Mouse (Mus musculus) hindbrain, embryonic 12.5 days (tissue): ENCODE data around the gene Kcnk12. TPM values are rescaled to one million over a fixed set of nuclear protein-coding genes. Genes with fewer than 3 reads are reported as not detected.

ENCODE experiments used
- ATAC-seq: fragments of 200-750 bp; cut with Nextera tagmentation; 2 replicates; pipeline ENCODE4 v1.8.0; 2017; ENCODE audit warnings: moderate TSS enrichment; ENCODE audit not compliant: low FRiP score
- H3K27ac ChIP-seq: fragments of 300-500 bp; sonication (generic); 2 replicates; pipeline ENCODE4 v1.5.1; 2016; ENCODE audit warnings: mild to moderate bottlenecking
- H3K27me3 ChIP-seq: fragments of 300-500 bp; sonication (generic); 2 replicates; pipeline ENCODE4 v1.6.1; 2016; ENCODE audit warnings: mild to moderate bottlenecking
- H3K36me3 ChIP-seq: fragments of 300-500 bp; sonication (generic); 2 replicates; pipeline ENCODE4 v1.6.1; 2016; ENCODE audit warnings: mild to moderate bottlenecking
- H3K4me1 ChIP-seq: fragments of 300-500 bp; sonication (generic); 2 replicates; pipeline ENCODE4 v1.6.1; 2016
- H3K4me2 ChIP-seq: fragments of 300-500 bp; sonication (generic); replicated peaks from 2 replicates; pipeline ENCODE4 v1.6.1; 2016; ENCODE audit warnings: mild to moderate bottlenecking
- H3K4me3 ChIP-seq: fragments of 300-500 bp; sonication (generic); 2 replicates; pipeline ENCODE4 v1.5.1; 2016; ENCODE audit warnings: mild to moderate bottlenecking
- H3K9ac ChIP-seq: fragments of 300-500 bp; sonication (generic); 2 replicates; pipeline ENCODE4 v1.6.1; 2016; ENCODE audit warnings: mild to moderate bottlenecking, moderate library complexity
- H3K9me3 ChIP-seq: fragments of 300-500 bp; sonication (generic); replicated peaks from 2 replicates; pipeline ENCODE4 v1.6.1; 2016; ENCODE audit warnings: mild to moderate bottlenecking
- WGBS: fragments of 180-500 bp; shearing (Covaris S2); methylation state at CpG from one replicate; pipeline ENCODE4 v1.1.7; 2016; 5-methylcytosine and 5-hydroxymethylcytosine counted together
- polyA plus RNA-seq: library from polyadenylated mRNA; unstranded; fragments of >200 nt; fragmentation: Nextera tagmentation; extraction: Ambion mirVana; gene quantifications from 2 replicates; pipeline ENCODE4 v1.2.1, GENCODE M21; 2016

Gene Kcnk12
- polyA plus RNA-seq, 1 experiment from 2014 or later = 0.58 TPM

DNA sequence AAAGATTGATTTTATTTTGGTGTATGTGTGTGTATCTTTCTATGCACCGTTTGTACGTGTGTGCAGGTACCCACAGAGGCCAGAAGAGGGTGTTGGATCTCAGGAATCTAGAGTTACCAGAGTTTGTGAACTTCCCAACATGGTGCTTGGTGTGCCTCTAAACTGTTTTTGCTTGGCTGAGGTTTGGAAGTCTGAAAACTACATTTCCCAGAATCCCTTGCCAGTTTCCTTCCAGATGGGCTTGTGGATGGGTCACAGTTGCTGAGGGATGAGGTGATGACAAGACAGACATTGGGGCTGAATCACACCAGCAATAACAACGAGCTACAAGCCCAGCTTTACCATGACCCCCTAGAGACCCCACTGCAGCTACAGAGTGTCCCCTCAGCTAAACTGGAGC is 60.6 kb downstream of the Kcnk12 start:
- no peak overlapping the region for H3K4me2 ChIP-seq
- ATAC-seq = no peak
- H3K27ac ChIP-seq = no peak overlapping the region
- H3K9me3 ChIP-seq = no peaks in the 10 kb centered on the region
- H3K9ac ChIP-seq = no peak overlapping the region
- 87% methylated on average over 3 of the region's 3 CpGs for WGBS
- H3K36me3 ChIP-seq = no peaks in the 10 kb centered on the region
- no peaks in the 10 kb centered on the region for H3K4me1 ChIP-seq
- H3K27me3 ChIP-seq = no peaks in the 10 kb centered on the region
- H3K4me3 ChIP-seq = no peak overlapping the region

DNA sequence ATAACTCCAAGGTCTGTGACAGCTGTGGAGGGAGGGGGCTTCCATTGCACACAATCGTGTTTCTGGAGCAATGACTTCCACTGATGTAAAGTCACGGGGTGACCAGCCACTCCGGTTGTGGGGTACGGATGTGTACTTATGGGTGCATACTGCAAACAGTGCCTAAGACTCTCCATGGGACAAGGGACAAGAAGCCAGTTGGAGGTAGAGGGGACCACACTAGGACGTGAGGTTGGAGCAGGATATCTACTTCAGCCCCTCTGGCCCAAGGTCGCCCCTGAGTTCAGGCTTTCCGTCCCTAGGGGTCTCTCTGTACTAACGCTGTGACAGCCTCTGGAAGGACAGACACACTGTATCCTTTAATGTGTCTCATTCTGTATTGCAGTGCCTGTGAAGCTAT is 63.3 kb downstream of the Kcnk12 start:
- Histone ChIP-seq H3K9ac (no peak overlapping the region), H3K27ac (no peak overlapping the region), H3K27me3 (no peaks in the 10 kb centered on the region), H3K4me3 (no peak overlapping the region), H3K9me3 (no peaks in the 10 kb centered on the region), H3K4me2 (no peak overlapping the region), H3K36me3 (no peaks in the 10 kb centered on the region), H3K4me1 (no peaks in the 10 kb centered on the region)
- 92% methylated on average over 8 of the region's 8 CpGs for WGBS
- ATAC-seq = no peak

DNA sequence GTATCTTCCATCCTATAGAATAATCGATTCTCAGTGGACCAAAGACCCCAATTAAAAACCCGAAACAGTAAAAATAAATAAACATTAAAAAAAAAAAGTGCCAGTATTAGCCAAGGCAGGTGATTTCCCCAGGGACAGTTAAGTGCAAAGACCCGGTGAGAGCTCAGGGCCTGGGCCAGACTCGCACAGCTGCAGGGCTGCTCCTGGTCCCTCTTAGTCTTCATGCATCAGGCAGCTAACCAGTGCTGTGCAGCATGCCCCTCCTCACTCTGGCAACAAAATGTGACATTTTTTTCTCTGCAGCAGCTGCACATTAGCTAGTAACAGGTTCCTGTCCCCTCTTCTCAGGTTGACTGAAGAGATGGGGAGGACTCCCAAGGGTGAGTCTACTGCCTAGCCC is 65.8 kb downstream of the Kcnk12 start:
- Histone ChIP-seq H3K27ac (no peak overlapping the region), H3K4me3 (no peak overlapping the region), H3K9me3 (no peaks in the 10 kb centered on the region), H3K4me2 (no peak overlapping the region), H3K9ac (no peak overlapping the region), H3K36me3 (no peaks in the 10 kb centered on the region), H3K4me1 (no peaks in the 10 kb centered on the region), H3K27me3 (no peaks in the 10 kb centered on the region)
- 78% methylated on average over 4 of the region's 4 CpGs for WGBS
- ATAC-seq = no peak

DNA sequence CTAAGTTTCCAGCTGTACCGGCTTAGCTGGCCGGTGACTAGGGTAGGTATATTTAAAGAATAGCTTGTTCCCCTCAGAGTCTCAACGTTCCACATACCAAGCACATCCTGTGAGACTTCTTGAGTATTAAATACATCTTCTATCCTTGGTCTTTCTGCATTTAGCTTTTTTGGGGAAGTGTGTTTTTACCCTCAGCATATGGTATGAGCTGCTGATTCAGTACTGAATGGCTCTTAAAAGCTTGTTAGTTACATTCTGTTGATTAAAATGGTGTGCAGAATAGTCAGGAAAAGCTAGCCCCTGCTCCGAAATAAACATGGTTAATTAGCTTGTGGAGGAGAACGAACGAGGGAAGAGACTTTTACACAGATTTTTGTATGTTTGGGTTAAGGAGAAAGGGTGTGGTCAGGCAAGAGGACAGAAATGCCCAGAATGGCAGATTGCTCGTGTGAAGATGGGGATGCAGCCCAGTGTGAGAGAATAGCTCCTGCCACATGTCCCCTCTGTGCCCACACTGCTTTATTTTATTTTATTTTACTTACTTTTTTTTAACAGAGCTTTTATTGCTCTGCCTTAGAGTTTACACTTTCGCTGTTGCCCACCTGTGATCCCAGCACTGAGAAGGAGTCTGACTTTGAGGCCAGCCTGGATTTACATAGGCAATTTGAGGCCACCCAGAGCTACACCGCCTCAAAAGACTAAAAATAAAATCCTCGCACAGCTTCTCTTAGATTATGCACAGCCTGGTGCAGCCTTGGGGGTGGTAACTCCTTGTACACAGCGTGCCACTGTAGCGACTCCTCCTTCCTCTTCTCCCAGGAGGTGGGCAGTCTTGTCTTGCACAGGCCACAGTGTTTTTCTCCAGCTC is 71.1 kb downstream of the Kcnk12 start:
- ATAC-seq = no peak

DNA sequence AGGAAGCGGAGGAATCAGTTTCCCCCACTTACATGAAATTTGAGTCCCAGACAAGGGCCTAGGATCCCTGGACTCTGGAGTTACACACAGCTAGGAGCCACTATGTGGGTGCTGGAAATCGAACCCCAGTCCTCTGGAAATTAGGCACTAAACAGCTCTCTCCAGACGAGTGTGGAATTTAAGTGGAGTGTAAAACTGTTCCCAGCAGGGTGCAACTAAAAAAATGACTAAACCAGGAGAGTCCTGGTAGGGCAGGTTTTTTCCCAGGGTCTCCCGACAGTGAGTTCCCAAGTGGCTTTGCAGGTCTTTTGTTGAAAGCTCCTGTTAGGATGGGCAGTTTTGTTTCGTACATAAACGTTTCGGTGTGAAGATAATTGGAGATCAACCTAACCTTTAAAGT is 73.1 kb downstream of the Kcnk12 start:
- no peaks in the 10 kb centered on the region for H3K9me3 ChIP-seq
- H3K4me1 ChIP-seq = no peaks in the 10 kb centered on the region
- H3K27me3 ChIP-seq = no peaks in the 10 kb centered on the region
- H3K4me2 ChIP-seq = no peak overlapping the region
- no peak overlapping the region for H3K4me3 ChIP-seq
- ATAC-seq = no peak
- peaks cover 44% of the 10 kb centered on the region for H3K36me3 ChIP-seq
- 88% methylated on average over 7 of the region's 7 CpGs for WGBS
- no peak overlapping the region for H3K9ac ChIP-seq
- H3K27ac ChIP-seq = no peak overlapping the region

More for the DNA sequence above, 71.1 kb downstream of the Kcnk12 start:
- Histone ChIP-seq H3K27ac (no peak overlapping the region), H3K4me3 (no peak overlapping the region), H3K4me2 (no peak overlapping the region), H3K36me3 (peaks cover 31% of the 10 kb centered on the region), H3K9me3 (no peaks in the 10 kb centered on the region), H3K27me3 (no peaks in the 10 kb centered on the region), H3K4me1 (no peaks in the 10 kb centered on the region), H3K9ac (no peak overlapping the region)
- 93% methylated on average over 12 of the region's 12 CpGs for WGBS

DNA sequence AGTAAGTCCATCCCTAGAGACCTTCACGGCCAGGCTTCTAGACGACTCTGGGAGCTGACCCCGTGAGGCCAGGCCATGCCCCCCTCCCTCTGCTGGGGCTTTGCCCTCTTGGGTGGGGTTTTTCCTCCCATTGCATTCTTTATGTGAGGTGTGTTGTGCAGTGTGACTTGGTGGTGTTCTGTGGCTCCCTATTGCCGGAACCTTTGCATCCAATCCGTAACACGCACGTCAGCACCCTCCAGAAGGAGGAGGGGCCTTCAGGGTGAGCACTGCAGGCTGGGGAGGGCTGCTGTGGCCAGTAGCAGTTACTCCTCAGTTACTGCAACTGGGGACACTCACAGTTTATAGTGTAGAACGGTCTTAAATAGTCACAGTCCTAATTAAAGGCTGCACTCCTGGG is 97.7 kb downstream of the Kcnk12 start:
- no peak for ATAC-seq
- Histone ChIP-seq H3K27me3 (no peaks in the 10 kb centered on the region), H3K4me1 (peaks cover 3% of the 10 kb centered on the region; the same call in 1 of the 2 replicates), H3K27ac (no peak overlapping the region), H3K4me3 (no peak overlapping the region), H3K9me3 (no peaks in the 10 kb centered on the region), H3K9ac (no peak overlapping the region), H3K4me2 (no peak overlapping the region), H3K36me3 (peaks cover 58% of the 10 kb centered on the region)
- 81% methylated on average over 8 of the region's 8 CpGs for WGBS

DNA sequence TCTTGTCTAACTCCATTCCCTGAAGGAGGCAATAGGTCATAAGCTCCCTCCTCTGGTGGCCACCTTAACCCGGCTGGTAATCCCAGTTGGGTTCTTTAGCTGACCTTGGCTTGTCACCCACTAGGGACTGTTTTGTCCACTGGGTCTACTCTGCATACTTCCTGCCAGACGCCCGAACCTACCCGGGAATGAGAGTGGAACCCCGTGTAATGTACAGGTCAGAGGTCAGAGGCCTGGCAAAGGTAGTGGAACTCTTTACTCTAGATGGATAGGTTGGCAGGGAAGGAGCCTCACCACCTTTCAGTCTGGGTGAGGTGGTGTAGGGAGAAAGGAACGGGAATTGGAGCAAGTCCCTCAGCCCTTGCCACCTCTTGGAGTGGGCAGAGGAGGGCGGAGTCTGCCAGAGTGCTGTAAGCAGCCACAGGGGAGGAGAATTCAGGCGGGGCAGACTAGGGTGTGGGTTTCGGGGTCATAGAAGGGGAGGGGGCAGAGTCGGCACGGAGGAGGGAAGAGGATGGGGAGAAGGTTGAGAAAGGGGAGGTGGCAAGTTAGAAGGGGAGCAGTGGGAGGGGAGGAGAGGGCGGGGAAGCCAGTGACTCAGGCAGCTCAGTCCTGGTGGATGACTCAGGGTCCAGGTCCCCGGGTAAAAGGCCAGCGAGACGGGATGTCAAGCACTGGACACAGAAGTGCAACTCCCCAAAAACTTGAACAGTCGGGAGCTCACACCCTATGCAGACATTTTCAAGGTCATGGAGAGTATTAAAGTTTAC is 98.6 kb downstream of the Kcnk12 start:
- Histone ChIP-seq H3K9me3 (no peaks in the 10 kb centered on the region), H3K36me3 (peaks cover 58% of the 10 kb centered on the region), H3K9ac (no peak overlapping the region), H3K27ac (no peak overlapping the region), H3K4me1 (peaks cover 3% of the 10 kb centered on the region; the same call in 1 of the 2 replicates), H3K4me2 (no peak overlapping the region), H3K4me3 (no peak overlapping the region), H3K27me3 (no peaks in the 10 kb centered on the region)
- no peak for ATAC-seq
- 83% methylated on average over 16 of the region's 16 CpGs for WGBS

DNA sequence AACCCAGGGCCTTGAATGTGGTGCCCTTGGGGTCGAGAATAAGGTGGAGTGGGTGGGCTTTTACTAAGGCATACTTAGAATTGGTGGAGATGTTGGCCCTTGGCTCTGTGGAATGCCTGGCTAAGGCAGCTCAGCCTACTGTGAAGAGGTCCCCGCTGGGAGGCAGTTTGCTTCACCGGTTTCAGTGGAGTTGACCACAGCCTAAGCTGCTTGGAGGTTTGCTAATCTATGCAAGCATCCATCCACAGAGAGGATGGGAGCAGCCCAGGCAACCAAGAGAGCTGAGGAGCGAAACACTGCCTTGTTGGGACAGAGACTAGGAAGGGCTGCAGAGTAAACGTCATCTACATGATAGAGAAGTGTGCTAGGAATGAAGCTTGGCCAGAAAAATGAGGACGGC is 101.0 kb downstream of the Kcnk12 start:
- ATAC-seq = no peak
- peaks cover 52% of the 10 kb centered on the region for H3K36me3 ChIP-seq
- 92% methylated on average over 6 of the region's 6 CpGs for WGBS

DNA sequence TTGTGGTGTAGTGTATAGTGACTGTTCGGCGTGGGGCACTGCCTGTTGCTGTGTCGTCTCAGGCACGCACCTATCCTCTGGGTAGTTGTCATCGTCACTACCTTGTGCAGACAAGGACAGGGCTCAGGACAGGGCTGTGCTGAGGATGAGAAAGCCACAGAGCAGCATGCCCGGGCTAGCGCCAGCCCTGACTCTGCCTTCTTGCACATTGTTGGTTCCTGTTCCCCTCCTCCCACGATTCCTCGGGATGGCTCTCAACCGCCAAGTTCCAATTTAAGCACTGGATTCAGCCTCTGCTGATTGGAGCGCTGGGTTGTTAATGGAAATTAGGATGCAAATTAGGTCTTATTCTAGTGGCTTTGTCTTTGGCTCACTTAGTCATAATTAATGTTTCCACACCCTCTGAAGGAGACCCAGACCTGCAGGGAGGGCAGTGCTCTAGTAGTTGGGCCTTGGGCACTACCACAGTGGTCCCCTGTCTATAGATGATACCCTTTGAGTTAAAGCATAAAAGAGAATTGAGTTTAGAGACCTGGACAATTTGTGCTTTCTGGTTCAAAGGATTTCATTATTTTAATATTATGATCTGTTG is 101.8 kb downstream of the Kcnk12 start:
- 88% methylated on average over 11 of the region's 11 CpGs for WGBS
- H3K9ac ChIP-seq = no peak overlapping the region
- no peak overlapping the region for H3K4me2 ChIP-seq
- peaks cover 3% of the 10 kb centered on the region; the same call in 1 of the 2 replicates for H3K4me1 ChIP-seq
- H3K9me3 ChIP-seq = no peaks in the 10 kb centered on the region
- no peak overlapping the region for H3K4me3 ChIP-seq
- H3K36me3 ChIP-seq = peaks cover 47% of the 10 kb centered on the region
- no peak overlapping the region for H3K27ac ChIP-seq
- no peak; the same call in 1 of the 2 replicates for ATAC-seq
- no peaks in the 10 kb centered on the region for H3K27me3 ChIP-seq

More for the DNA sequence above, 101.0 kb downstream of the Kcnk12 start:
- no peak overlapping the region for H3K4me2 ChIP-seq
- H3K27ac ChIP-seq = no peak overlapping the region
- H3K4me3 ChIP-seq = no peak overlapping the region
- no peaks in the 10 kb centered on the region for H3K27me3 ChIP-seq
- no peak overlapping the region for H3K9ac ChIP-seq
- H3K9me3 ChIP-seq = no peaks in the 10 kb centered on the region
- peaks cover 3% of the 10 kb centered on the region; the same call in 1 of the 2 replicates for H3K4me1 ChIP-seq

Other genes with a start within 250 kb of the Kcnk12 start
- 25.3 and 50.1 TPM in 2 replicates for gene Epcam, start 162.0 kb downstream of the Kcnk12 start, polyA plus RNA-seq
- gene Msh2, start 125.7 kb downstream of the Kcnk12 start, polyA plus RNA-seq = 95.9 and 96.6 TPM in 2 replicates
- gene Rpl36-ps4, start 123.0 kb upstream of the Kcnk12 start, polyA plus RNA-seq = not detected in 2 replicates
- 55.3 and 58.9 TPM in 2 replicates for gene Msh6, start 177.1 kb upstream of the Kcnk12 start, polyA plus RNA-seq